Mouse (Mus musculus): ENCODE data around the gene Mab21l1. TPM values are rescaled to one million over a fixed set of nuclear protein-coding genes. Genes with fewer than 3 reads are reported as not detected.

Gene Mab21l1
- total RNA-seq, 2 experiments from 2014 or later = 1.4 to 2.9 TPM

GRCm38 (mm10) chr3:55778764-55779730 lies 3.3 kb upstream of the Mab21l1 start:
- no peak for DNase-seq

- DNase-seq = peak; percentile 23
These were observed 1.9 kb upstream of the Mab21l1 start for GRCm38 (mm10) chr3:55780120-55781070.

DNA sequence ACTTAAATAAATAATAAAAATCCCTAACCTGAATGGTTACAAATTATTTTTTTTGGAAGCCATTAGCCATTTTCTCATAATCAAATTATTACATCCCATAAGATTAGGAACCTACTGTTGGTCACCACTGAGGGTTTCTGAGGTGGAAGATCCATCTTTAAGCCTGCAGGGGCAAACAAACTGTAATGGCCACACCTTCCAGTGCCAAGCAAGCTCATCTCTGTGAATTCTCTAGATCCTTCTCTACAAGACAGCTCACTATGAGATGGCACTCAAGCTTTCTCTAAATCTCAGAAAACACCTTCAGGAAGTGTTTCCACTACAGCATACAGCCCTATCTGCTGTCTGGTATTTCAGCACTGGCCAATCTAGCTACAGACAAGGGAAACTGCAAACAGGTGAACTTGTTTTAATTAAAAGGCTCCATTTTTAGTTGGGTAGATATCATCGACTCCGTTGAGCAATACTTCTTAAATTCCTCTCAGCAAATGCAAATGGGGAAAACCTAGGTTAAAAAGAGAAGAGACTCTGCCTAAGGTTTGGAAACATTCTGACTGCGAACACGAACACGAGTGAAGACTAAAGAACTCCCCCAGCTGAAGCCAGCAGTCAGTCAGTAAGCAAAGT lies 768 bp upstream of the Mab21l1 start:
- no peak for DNase-seq

DNA sequence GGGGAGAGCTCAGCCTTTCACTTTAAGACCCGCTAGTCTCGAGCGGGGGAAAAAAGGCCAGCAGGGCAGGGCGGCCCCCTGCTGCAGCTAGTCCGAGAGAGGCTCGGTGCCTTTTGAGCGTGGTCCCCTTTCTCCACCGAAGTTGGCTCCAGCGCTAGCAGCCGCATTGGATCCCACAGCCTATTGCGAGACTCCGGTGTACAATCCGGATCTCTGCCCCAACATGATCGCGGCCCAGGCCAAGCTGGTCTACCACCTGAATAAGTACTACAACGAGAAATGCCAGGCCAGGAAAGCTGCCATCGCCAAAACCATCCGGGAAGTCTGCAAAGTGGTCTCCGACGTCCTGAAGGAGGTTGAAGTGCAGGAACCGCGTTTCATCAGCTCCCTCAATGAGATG lies 461 bp downstream of the Mab21l1 start:
- peak; percentile 15 for DNase-seq

- DNase-seq = peak; percentile 27
These were observed 1.1 kb downstream of the Mab21l1 start for GRCm38 (mm10) chr3:55783171-55784081.

DNA sequence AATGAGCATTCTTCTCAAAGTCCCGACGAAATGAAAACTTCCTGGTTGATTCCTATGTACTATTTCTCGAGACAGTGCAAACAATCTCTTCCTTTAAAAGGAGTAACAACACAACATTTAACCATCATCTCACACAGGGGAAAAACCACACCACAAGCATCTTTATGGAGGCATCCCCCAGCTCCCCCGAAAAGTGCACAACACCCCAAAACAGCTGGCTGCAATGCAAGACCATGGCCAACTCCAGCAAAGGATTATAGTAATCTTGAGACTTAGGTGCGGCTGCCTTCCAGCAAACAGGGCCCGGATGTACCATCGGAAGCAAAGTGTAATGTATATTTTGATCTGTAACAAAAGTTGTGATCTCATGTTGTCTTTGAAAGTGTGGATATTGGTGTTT lies 1.8 kb downstream of the Mab21l1 start:
- no peak for DNase-seq

DNA sequence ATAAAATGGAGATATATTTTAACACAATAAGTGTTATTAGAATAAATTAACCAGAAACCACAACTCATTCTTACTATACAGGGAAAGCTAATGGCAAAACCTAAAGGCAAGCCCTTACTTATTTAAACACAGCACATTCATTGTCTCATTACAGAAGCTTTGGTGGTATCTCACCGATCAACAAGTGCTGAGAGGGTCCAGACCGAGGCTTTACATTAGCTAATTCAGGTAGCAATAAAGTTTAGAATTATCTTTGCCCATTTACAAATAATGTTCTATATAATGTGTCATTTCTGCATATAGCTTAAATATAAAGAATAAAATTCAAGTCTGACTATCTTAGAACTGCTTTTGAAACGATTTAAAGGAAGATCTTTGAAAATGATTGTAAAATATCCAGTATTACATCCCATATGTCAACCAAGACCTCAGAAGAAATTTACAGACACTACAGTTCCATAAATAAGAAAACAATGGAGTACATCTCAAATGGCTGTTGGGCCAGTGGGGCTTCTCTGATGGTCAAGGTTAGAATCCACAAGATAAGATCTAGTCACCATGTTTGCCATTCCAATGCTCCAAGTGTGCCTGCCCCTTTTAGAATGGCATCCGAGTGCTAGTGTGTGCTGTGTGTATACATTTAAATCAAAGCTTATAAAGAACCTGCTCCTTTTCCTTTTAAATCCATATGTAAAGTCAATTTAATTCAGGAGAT lies 3.1 kb downstream of the Mab21l1 start:
- DNase-seq = no peak

DNA sequence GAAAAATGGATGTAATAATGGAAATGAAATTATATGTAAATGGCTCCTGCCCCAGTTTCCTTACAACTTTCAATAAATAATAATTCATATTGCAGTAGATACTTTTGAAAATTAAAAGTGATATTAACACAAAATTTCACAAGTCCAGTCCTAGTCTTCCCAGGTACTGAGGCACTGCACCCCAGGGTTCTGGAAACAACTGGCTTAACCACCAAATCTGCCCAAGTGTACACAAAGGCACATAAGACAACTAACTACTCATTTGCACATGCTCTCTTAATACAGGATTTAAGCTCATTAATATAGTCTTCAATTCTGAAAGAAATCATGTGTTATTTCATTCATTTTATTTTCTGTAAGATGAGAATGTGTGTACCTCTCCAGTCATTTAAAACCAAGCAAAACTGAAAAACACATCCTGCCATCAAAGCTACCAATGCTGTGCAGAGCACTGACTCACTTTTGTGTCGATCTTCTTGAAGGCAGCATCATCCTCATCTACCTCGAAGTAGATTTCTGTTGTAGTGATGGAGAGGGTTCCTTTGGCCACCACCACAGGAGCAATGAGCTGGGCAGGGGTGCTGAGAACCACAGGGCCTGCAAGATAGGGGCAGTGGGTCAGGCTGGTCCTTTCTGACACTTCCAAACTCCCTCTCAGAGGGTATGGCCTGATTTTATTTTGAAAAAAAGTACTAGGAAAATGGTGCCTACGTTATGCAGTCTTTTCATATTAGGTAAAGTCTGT lies 3.8 kb downstream of the Mab21l1 start:
- DNase-seq = no peak

DNA sequence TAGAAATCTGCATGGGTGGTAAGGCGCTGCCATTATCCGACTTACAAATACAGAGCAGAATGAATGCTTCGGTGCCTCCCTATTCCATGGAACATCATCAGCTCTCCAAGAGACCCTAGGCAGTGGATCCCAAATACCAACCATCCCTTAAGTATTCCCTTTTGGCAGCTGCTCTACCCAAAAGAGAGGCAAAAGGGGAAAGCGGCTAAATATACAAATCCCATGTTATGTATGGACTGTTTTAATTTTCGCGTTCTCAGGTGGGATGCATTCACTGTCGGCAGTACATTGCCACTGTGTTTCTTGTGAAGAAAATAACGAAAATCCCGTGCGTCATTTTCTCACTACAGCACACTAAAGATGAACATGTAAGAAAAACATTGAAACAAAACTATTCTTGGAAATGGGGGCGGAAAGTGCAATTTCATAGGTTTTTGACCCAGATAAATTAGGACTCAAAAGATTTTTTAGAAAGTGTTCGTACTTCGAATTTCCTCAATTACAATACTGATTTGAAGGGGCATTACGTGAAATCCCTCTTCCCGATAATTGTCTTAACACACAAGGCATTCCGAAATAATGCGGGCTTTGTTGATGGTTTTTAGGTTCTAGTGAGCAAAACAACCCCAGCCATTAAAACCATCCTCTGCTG lies 4.7 kb downstream of the Mab21l1 start:
- no peak for DNase-seq

GRCm38 (mm10) chr3:55787487-55788213 lies 5.3 kb downstream of the Mab21l1 start:
- peak; percentile 67 for DNase-seq

DNA sequence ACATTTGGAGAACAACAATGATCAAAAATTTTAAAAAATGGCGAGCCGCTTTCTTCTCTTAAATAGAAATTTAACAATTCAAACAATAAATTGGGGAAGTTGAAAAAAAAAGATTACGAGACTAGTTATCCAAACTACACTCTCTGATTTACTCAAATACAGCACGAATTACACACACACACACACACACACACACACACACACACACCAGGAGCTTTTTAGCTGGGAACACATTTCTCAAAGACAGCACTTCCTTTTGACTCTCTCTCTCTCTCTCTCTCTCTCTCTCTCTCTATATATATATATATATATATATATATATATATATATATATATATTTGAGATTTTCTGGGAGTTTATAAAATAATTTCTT lies 5.9 kb downstream of the Mab21l1 start:
- no peak for DNase-seq

DNA sequence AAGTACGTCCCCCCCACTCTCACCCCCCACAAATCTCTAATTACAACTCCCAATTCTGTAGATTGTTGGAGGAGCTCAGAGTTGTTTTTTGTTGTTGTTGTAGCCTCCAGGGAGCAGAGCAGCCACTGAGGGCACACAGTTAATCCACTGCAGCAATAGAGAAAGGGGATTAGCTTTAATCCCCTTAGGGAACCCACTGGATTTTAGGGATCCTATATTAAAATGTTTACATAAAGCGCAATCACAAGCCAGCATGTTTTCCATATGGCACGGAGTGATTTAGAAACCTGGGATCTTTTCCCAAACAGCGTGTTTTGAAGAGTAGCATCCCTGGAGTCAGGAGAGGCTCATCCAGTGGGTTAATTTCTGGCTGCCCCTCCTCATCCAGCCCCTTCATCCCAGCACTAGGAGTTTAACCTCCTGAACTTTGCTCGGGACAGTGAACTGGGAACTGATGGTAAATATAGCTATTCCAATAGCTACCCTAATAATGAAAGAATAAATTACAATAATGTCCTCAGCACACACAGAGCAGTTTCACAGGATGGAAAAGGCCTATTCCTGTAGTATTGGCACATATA lies 6.4 kb downstream of the Mab21l1 start:
- DNase-seq = no peak

GRCm38 (mm10) chr3:55789856-55790255 lies 7.5 kb downstream of the Mab21l1 start:
- DNase-seq = no peak

DNA sequence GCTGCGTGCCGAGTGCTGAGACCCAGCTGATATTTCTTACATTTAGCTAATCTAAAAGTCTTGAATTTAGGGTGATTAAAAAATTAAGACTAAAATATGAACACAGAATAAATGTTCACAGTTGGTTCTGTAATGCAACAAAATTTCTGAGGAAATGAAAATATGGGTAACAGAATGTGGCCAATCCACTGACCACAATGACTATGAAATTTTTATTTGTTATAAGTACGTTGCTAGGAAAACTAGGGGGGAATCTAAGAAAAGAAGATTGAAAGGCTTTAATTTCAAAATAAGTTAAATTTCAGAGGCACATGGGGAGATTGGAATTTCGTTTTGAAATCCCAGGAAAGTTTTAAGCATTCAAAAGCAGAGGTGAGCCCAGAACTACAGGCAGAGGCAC lies 8.3 kb downstream of the Mab21l1 start:
- DNase-seq = no peak

DNA sequence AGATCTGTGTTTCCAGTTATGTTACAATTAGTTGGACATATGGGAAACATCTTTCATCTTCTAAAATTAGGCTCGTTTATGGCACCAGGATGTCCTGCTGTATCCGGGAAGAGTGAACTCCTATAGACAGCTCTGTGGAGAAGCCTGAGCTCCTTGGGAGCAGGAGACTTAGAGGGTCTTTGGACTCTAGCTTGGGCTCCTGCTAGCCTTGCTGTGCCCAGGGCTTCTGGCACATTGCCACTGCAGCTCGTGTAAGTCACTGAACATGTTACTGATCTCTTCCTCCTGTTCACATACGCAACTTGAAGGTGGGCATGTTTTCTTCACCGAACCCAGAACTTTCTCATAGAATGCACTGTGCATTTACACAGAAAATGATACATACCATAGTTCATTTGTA lies 9.9 kb downstream of the Mab21l1 start:
- DNase-seq = no peak

DNA sequence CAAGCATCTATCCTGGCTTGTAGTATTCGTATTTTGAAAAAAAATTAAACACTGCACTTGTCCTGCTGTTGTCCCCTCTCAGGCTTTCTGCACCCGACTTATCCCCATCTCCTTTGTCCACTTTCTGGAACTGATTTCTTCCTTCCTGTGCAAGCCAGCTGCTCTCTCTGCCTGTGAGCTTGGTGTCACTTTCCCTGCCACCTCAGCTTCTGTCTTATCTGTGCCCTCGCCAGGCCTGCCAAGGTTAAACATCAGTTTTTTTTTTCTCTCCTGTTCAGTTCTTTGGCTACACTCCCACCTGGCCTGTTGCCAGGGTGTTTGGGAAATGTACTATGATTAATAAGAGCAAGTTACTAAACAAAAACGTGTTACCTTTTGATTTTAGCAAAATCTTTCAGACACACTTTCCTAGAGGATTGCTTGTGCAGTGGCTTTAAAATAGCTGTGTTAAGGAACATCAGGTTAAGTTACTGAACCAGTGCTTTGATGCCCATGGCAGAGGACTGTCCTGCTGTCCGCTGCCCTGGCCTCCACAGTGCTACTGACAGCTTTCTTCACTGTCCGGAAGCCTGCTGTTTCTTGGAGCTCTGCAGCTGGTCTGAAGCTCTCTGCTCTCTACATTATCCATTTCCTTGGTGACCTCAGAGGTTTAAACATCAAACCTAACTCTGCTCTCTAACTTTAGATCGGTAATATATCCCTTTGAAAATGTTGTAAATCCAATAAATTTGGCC lies 11.7 kb downstream of the Mab21l1 start:
- DNase-seq = peak; percentile 93

- DNase-seq = no peak
These were observed 12.5 kb downstream of the Mab21l1 start for GRCm38 (mm10) chr3:55794768-55795167.
